Mouse (Mus musculus) lung, embryonic 14.5 days (tissue): ENCODE results near the gene Cdk6. TPM values are rescaled to one million over a fixed set of nuclear protein-coding genes. Genes with fewer than 3 reads are reported as not detected.

Experiments
- ATAC-seq: fragments of 200-750 bp; cut with Nextera tagmentation; 2 replicates; pipeline ENCODE4 v1.8.0; 2017; ENCODE audit warnings: mild to moderate bottlenecking, moderate TSS enrichment, moderate library complexity; ENCODE audit not compliant: insufficient read depth
- DNase-seq: peaks from one replicate; pipeline ENCODE4 v3.0.0-alpha.2; 2015
- H3K27ac ChIP-seq: fragments of 300-500 bp; sonication (generic); 2 replicates; pipeline ENCODE4 v1.5.1; 2014; ENCODE audit warnings: low read depth, mild to moderate bottlenecking, moderate library complexity
- H3K27me3 ChIP-seq: fragments of 300-500 bp; sonication (generic); 2 replicates; pipeline ENCODE4 v1.6.1; 2014; ENCODE audit warnings: low read length, control low read depth; ENCODE audit not compliant: insufficient read depth
- H3K36me3 ChIP-seq: fragments of 300-500 bp; sonication (generic); 2 replicates; pipeline ENCODE4 v1.6.1; 2014; ENCODE audit warnings: control low read depth; ENCODE audit not compliant: insufficient read depth
- H3K4me1 ChIP-seq: fragments of 300-500 bp; sonication (generic); 2 replicates; pipeline ENCODE4 v1.6.1; 2014; ENCODE audit warnings: antibody characterized with exemption, control low read depth; ENCODE audit not compliant: insufficient read depth
- H3K4me2 ChIP-seq: fragments of 300-500 bp; sonication (generic); 2 replicates; pipeline ENCODE4 v1.6.1; 2014; ENCODE audit warnings: mild to moderate bottlenecking
- H3K4me3 ChIP-seq: fragments of 300-500 bp; sonication (generic); 2 replicates; pipeline ENCODE4 v1.5.1; 2014; ENCODE audit warnings: low read depth, low read length
- H3K9ac ChIP-seq: fragments of 300-500 bp; sonication (generic); 2 replicates; pipeline ENCODE4 v1.6.1; 2014
- H3K9me3 ChIP-seq: fragments of 300-500 bp; sonication (generic); 2 replicates; pipeline ENCODE4 v1.6.1; 2016; ENCODE audit warnings: low read depth, low read length, control low read depth
- CTCF ChIP-seq: IDR thresholded peaks from 2 replicates; pipeline ENCODE4 v1.5.1; 2016; ENCODE audit warnings: antibody characterized with exemption, low read depth
- WGBS: fragments of 180-500 bp; shearing (Covaris S2); extraction: QIAGEN DNeasy Blood & Tissue Kit; methylation state at CpG from one replicate; pipeline ENCODE4 v1.1.7; 2014; 5-methylcytosine and 5-hydroxymethylcytosine counted together
- polyA plus RNA-seq: library from polyadenylated mRNA; unstranded; fragments of >200 nt; fragmentation: Nextera tagmentation; extraction: Ambion mirVana; gene quantifications from 2 replicates; pipeline ENCODE4 v1.2.1, GENCODE M21; 2014

Gene Cdk6
- polyA plus RNA-seq, 1 experiment from 2014 or later = 57.8 TPM

DNA sequence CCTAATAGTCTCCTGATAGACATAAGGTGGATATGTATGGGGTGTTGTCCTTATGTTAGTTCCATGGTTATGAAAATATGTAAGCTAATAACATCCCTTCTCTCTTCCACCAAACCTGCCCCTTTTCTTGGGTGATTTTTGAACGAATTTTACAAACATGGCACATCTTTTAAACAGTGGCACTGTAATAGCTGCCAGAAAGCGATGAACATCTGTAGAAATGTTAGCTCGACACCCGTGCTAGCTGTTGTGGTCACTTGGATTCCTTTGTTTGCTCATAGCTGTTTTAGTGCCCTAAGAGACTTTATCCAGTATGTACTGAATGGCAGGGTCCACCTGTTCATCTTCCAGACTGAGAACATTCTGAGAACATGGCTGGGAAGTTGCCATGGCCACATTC, 230.0 kb downstream of the Cdk6 start, which contains the start of gene 1700109H08Rik:
1700109H08Rik (plus strand) TSS at position 301 of the 400 bp plus-strand sequence.
- Histone ChIP-seq H3K9ac (no peak within 1 kb of the TSS), H3K4me1 (no peaks in the 10 kb centered on the region), H3K27ac (no peak within 1 kb of the TSS), H3K27me3 (no peaks in the 10 kb centered on the region), H3K4me2 (no peak within 1 kb of the TSS), H3K4me3 (no peak within 1 kb of the TSS), H3K36me3 (peaks cover 95% of the 10 kb centered on the region), H3K9me3 (peaks cover 3% of the 10 kb centered on the region; the same call in 1 of the 2 replicates)
- no peak for DNase-seq
- no peak for TF ChIP-seq CTCF
- no peak for ATAC-seq
- 89% methylated on average over 4 of the region's 4 CpGs for WGBS

DNA sequence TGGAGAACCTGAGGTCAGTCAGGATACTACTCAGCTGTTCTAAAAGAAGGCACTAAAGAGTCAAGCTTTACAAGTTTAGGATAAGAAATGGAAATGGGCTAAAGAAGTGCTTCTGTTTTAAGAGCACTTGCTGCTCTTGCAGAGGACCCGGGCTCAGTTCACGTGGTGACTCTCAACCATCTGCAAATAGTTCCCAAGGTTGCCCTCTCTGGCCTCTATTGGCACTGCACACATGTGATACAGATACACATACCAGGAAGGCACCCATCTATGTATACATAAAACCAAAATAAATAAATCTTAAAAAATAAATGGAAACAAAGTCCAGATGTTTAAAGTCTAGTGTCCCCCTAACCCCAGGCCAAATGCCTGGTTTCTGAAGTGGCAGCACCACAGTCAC, 233.5 kb downstream of the Cdk6 start:
- no peak overlapping the region for H3K27ac ChIP-seq
- ATAC-seq = no peak
- TF ChIP-seq CTCF = no peak
- H3K4me3 ChIP-seq = no peak overlapping the region
- peaks cover 3% of the 10 kb centered on the region; the same call in 1 of the 2 replicates for H3K9me3 ChIP-seq
- DNase-seq = no peak
- WGBS = 90% methylated on average over 2 of the region's 2 CpGs
- no peaks in the 10 kb centered on the region for H3K27me3 ChIP-seq
- no peaks in the 10 kb centered on the region for H3K4me1 ChIP-seq
- H3K36me3 ChIP-seq = peaks cover 99% of the 10 kb centered on the region
- H3K9ac ChIP-seq = no peak overlapping the region
- no peak overlapping the region for H3K4me2 ChIP-seq

DNA sequence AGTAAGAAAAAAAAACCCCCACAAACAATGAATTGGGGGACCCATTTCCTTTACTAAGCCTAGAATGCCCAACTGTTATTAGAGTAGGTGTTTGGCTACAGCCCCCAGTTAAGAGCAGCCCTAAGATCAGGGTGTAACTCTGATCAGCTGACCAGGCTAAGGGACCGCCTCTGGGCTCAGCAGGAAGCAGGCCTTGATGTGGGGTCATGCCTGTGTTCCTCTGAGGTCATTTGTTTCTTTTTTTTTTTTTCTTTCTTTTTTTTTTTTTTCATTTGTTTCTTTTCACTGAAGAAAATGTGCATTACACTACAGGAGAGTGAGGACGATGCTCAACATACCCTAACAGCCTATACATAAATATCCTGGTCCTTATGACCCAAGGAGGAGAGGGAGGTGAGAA, 236.7 kb downstream of the Cdk6 start:
- Histone ChIP-seq H3K4me1 (no peaks in the 10 kb centered on the region), H3K9me3 (peaks cover 3% of the 10 kb centered on the region; the same call in 1 of the 2 replicates), H3K4me3 (no peak overlapping the region), H3K27me3 (no peaks in the 10 kb centered on the region), H3K27ac (no peak overlapping the region), H3K4me2 (no peak overlapping the region), H3K36me3 (peaks cover 98% of the 10 kb centered on the region), H3K9ac (no peak overlapping the region)
- 87% methylated on average over 2 of the region's 2 CpGs for WGBS
- no peak for ATAC-seq
- DNase-seq = no peak
- TF ChIP-seq CTCF = no peak

DNA sequence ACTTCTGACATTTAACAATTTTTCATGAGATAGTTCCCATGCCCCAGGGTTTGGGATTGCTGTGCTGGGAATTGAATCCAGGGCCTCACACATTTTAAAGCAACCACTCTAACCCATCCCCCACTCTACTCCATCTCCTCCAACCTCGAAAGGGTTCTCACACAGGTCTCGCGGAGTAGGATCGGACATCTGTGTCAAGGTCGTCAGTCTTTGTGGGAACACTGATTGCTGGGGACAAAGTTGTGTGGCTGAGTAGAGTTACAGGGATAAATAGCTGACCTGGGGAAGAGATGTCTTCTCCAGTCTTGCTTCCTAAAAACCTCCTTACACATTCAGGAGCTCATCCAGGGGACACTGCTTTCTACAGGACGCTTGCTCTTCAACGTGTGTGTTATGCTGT, 237.8 kb downstream of the Cdk6 start:
- no peak for TF ChIP-seq CTCF
- Histone ChIP-seq H3K36me3 (peaks cover 97% of the 10 kb centered on the region), H3K9ac (no peak overlapping the region), H3K27ac (no peak overlapping the region), H3K4me2 (no peak overlapping the region), H3K27me3 (no peaks in the 10 kb centered on the region), H3K9me3 (peaks cover 3% of the 10 kb centered on the region; the same call in 1 of the 2 replicates), H3K4me3 (no peak overlapping the region), H3K4me1 (no peaks in the 10 kb centered on the region)
- no peak for ATAC-seq
- no peak for DNase-seq
- 87% methylated on average over 7 of the region's 7 CpGs for WGBS

Other genes starting within 250 kb of the Cdk6 start
- 33.5 and 36.6 TPM in 2 replicates for gene Fam133b, start 202.3 kb downstream of the Cdk6 start, polyA plus RNA-seq
- 3.0 and 4.3 TPM in 2 replicates for gene 1700109H08Rik, start 230.1 kb downstream of the Cdk6 start, polyA plus RNA-seq